Mouse (Mus musculus) spleen, adult 2 months (tissue): ENCODE measurements around the gene Cpne8. TPM values are rescaled to one million over a fixed set of nuclear protein-coding genes. Genes with fewer than 3 reads are reported as not detected.

Experiments used
- DNase-seq, 2 experiments: peaks; one replicate each; pipeline versions ENCODE4 v3.0.0 to v3.0.0-alpha.2; 2012 to 2021; ENCODE audit warnings: low spot score in 2 of 2, low read depth in 1 of 2
- H3K27ac ChIP-seq: fragments of 200-500 bp; 2 replicates; pipeline ENCODE4 v1.5.1; 2012; ENCODE audit warnings: low read length, inconsistent platforms; ENCODE audit not compliant: insufficient read depth
- H3K27me3 ChIP-seq: fragments of 200-500 bp; 2 replicates; pipeline ENCODE4 v1.6.1; 2012; ENCODE audit warnings: mild to moderate bottlenecking, moderate library complexity, low read length, inconsistent platforms; ENCODE audit not compliant: control insufficient read depth, insufficient read depth
- H3K36me3 ChIP-seq: fragments of 200-500 bp; 2 replicates; pipeline ENCODE4 v1.6.1; 2012; ENCODE audit warnings: mild to moderate bottlenecking, low read length, inconsistent platforms; ENCODE audit not compliant: control insufficient read depth, insufficient read depth
- H3K4me1 ChIP-seq: fragments of 200-500 bp; 2 replicates; pipeline ENCODE4 v1.6.1; 2011; ENCODE audit warnings: inconsistent platforms; ENCODE audit not compliant: control insufficient read depth, insufficient read depth, insufficient read length
- H3K4me3 ChIP-seq: fragments of 200-500 bp; 2 replicates; pipeline ENCODE4 v1.5.1; 2011; ENCODE audit warnings: mild to moderate bottlenecking, inconsistent platforms; ENCODE audit not compliant: insufficient read depth, insufficient read length; ENCODE audit errors: extremely low read depth
- CTCF ChIP-seq: fragments of 200-500 bp; IDR thresholded peaks from 2 replicates; pipeline ENCODE4 v1.5.1; 2011; ENCODE audit warnings: mild to moderate bottlenecking, inconsistent platforms; ENCODE audit not compliant: insufficient read depth, insufficient read length, insufficient replicate concordance; ENCODE audit errors: extremely low read depth
- POLR2A ChIP-seq: fragments of 200-500 bp; IDR thresholded peaks from 2 replicates; pipeline ENCODE4 v1.6.1; 2011; ENCODE audit warnings: low read depth, low read length, inconsistent platforms
- WGBS: fragments of 180-500 bp; shearing (Covaris S2); methylation state at CpG from one replicate; pipeline ENCODE4 v1.1.7; 2018; 5-methylcytosine and 5-hydroxymethylcytosine counted together
- polyA plus RNA-seq: library from polyadenylated mRNA; depleted of rRNA; stranded (reverse); fragments of >200 nt; gene quantifications from 2 replicates; pipeline ENCODE4 v1.2.3, GENCODE M21; 2012

The Cpne8 gene
- polyA plus RNA-seq, 1 experiment, result 2.7 TPM

- H3K4me1 ChIP-seq, result no peaks in the 10 kb centered on the region
- no peaks in the 10 kb centered on the region for H3K36me3 ChIP-seq
- no peak overlapping the region for H3K27ac ChIP-seq
- no peak overlapping the region for H3K4me3 ChIP-seq
- H3K27me3 ChIP-seq, result no peaks in the 10 kb centered on the region
- WGBS, result 92% methylated on average over 8 of the region's 8 CpGs
- DNase-seq, result no peak
- TF ChIP-seq POLR2A (no peak), CTCF (no peak)
These were observed 22.7 kb downstream of the Cpne8 start for GRCm38 (mm10) chr15:90656521-90656920.

DNA sequence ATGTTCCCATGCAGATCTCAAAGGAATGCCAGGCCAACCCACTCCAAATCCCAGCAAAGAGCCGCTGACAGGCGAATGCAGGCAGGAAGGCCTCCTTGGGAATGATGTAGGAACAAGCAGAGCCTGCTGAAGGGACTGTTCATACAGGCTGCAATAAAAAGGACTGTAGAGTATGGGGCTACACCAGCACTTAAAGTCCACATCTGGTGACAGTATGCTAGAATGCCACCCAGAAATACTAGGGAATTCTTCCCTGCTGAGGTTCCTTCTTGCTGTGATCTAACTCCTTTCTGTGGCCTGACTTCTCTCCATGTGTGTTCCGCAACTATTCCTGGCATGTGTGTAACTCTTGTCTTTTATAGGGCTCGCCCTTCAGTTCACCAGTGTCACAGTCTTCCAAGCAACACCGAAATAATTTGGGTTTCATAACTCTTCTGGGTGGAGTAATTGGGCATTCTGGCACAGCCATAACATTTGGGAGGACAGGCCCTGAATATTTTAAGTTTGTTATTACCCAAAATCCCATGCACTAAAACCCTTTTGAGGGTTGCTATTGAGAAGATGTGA is 32.1 kb downstream of the Cpne8 start:
- no peak for DNase-seq
- Histone ChIP-seq H3K27me3 (no peaks in the 10 kb centered on the region), H3K27ac (no peak overlapping the region), H3K36me3 (no peaks in the 10 kb centered on the region), H3K4me1 (no peaks in the 10 kb centered on the region), H3K4me3 (no peak overlapping the region)
- no peak for TF ChIP-seq POLR2A
- no peak for TF ChIP-seq CTCF
- WGBS, result 85% methylated on average over 5 of the region's 5 CpGs

DNA sequence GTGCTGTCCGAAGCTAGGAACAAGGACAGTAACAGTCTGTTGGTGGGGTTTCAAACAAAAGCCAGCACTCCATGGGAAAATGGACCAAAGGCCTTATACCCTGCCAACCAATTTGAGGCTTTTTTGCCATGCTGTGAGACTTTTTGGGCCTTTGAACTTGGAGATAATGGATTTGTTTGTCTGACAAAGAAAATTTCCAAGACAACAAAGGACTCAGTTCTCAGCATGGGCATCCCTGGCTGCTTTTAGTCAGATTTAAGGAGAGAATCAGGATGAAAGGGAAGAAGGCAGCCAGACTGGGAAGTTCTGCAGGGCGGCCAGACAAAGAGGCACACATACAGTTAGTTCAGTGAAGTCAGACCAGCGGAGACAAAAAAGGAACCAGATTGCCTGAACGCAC is 32.9 kb downstream of the Cpne8 start:
- 90% methylated on average over 4 of the region's 4 CpGs for WGBS
- Histone ChIP-seq H3K27ac (no peak overlapping the region), H3K36me3 (no peaks in the 10 kb centered on the region), H3K4me1 (no peaks in the 10 kb centered on the region), H3K27me3 (no peaks in the 10 kb centered on the region), H3K4me3 (no peak overlapping the region)
- TF ChIP-seq CTCF, result no peak
- no peak for TF ChIP-seq POLR2A
- DNase-seq, result no peak

DNA sequence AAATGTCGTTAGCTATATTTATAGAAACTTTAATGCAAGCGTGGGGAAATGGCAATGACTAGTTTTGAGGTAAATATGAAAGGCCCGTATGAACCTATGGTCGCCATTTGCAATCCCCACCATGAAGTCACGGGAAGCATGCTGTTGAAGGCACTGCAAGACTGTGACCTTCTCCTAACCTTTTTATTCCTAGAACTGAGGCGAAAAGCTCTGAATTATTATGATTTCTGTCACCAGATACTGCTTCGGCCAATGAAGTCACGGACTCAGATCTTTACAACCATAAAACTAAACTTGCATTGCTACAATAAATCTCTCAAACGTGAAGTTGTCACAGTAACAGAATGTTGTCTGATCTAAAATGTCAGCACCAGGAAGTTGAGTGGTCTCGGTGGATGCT is 33.4 kb downstream of the Cpne8 start:
- WGBS, result 90% methylated on average over 10 of the region's 10 CpGs
- no peak overlapping the region for H3K4me3 ChIP-seq
- H3K36me3 ChIP-seq, result no peaks in the 10 kb centered on the region
- H3K27me3 ChIP-seq, result no peaks in the 10 kb centered on the region
- DNase-seq, result no peak
- no peak overlapping the region for H3K27ac ChIP-seq
- TF ChIP-seq CTCF, result no peak
- H3K4me1 ChIP-seq, result no peaks in the 10 kb centered on the region

GRCm38 (mm10) chr15:90624201-90624600 is 55.0 kb downstream of the Cpne8 start:
- 80% methylated on average over 5 of the region's 5 CpGs for WGBS
- H3K4me3 ChIP-seq, result no peak overlapping the region
- no peak for DNase-seq
- TF ChIP-seq CTCF (no peak), POLR2A (no peak)
- H3K4me1 ChIP-seq, result no peaks in the 10 kb centered on the region
- no peaks in the 10 kb centered on the region; the same call in 1 of the 2 replicates for H3K27me3 ChIP-seq
- H3K36me3 ChIP-seq, result no peaks in the 10 kb centered on the region
- no peak overlapping the region for H3K27ac ChIP-seq

GRCm38 (mm10) chr15:90622005-90622404 is 57.2 kb downstream of the Cpne8 start:
- H3K36me3 ChIP-seq, result no peaks in the 10 kb centered on the region
- no peaks in the 10 kb centered on the region for H3K4me1 ChIP-seq
- 86% methylated on average over 3 of the region's 3 CpGs for WGBS
- no peak for DNase-seq
- no peak overlapping the region for H3K27ac ChIP-seq
- no peak overlapping the region for H3K4me3 ChIP-seq
- TF ChIP-seq CTCF (no peak), POLR2A (no peak)
- no peaks in the 10 kb centered on the region; the same call in 1 of the 2 replicates for H3K27me3 ChIP-seq

- Histone ChIP-seq H3K27ac (no peak overlapping the region), H3K27me3 (no peaks in the 10 kb centered on the region; the same call in 1 of the 2 replicates), H3K36me3 (no peaks in the 10 kb centered on the region), H3K4me3 (no peak overlapping the region), H3K4me1 (no peaks in the 10 kb centered on the region)
- no peak for DNase-seq
- WGBS, result 82% methylated on average over 4 of the region's 4 CpGs
- TF ChIP-seq POLR2A, result no peak
These were observed 59.5 kb downstream of the Cpne8 start for GRCm38 (mm10) chr15:90619736-90620135.
